Mouse (Mus musculus) heart, postnatal 0 days (tissue): ENCODE data around the gene Tstd2. TPM values are rescaled to one million over a fixed set of nuclear protein-coding genes. Genes with fewer than 3 reads are reported as not detected.

Experiments used
- ATAC-seq: fragments of 200-750 bp; cut with Nextera tagmentation; 2 replicates; pipeline ENCODE4 v1.8.0; 2017; ENCODE audit warnings: low read depth, moderate number of reproducible peaks, moderate library complexity; ENCODE audit not compliant: insufficient read depth
- DNase-seq: peaks from one replicate; pipeline ENCODE4 v3.0.0-alpha.2; 2016; ENCODE audit warnings: low spot score
- H3K27ac ChIP-seq: fragments of 300-500 bp; sonication (generic); 2 replicates; pipeline ENCODE4 v1.5.1; 2014; ENCODE audit warnings: low read depth, mild to moderate bottlenecking
- H3K27me3 ChIP-seq: fragments of 300-500 bp; sonication (generic); 2 replicates; pipeline ENCODE4 v1.6.1; 2014; ENCODE audit warnings: low read length, mixed read lengths; ENCODE audit not compliant: control insufficient read depth, insufficient read depth
- H3K36me3 ChIP-seq: fragments of 300-500 bp; sonication (generic); replicated peaks from 2 replicates; pipeline ENCODE4 v1.6.1; 2014; ENCODE audit warnings: low read length, mixed read lengths; ENCODE audit not compliant: control insufficient read depth, insufficient read depth
- H3K4me1 ChIP-seq: fragments of 300-500 bp; sonication (generic); 2 replicates; pipeline ENCODE4 v1.6.1; 2014; ENCODE audit warnings: antibody characterized with exemption; ENCODE audit not compliant: control insufficient read depth, insufficient read depth
- H3K4me2 ChIP-seq: fragments of 300-500 bp; sonication (generic); 2 replicates; pipeline ENCODE4 v1.6.1; 2014; ENCODE audit warnings: low read depth, mild to moderate bottlenecking, low read length, moderate library complexity
- H3K4me3 ChIP-seq: fragments of 300-500 bp; sonication (generic); 2 replicates; pipeline ENCODE4 v1.5.1; 2014; ENCODE audit warnings: low read depth, low read length
- H3K9ac ChIP-seq: fragments of 300-500 bp; sonication (generic); replicated peaks from 2 replicates; pipeline ENCODE4 v1.6.1; 2014; ENCODE audit warnings: low read depth, low read length, mixed read lengths
- H3K9me3 ChIP-seq: fragments of 300-500 bp; sonication (generic); replicated peaks from 2 replicates; pipeline ENCODE4 v1.6.1; 2016; ENCODE audit warnings: low read length; ENCODE audit not compliant: control insufficient read depth
- CTCF ChIP-seq: IDR thresholded peaks from 2 replicates; pipeline ENCODE4 v1.5.1; 2016; ENCODE audit warnings: antibody characterized with exemption, control low read depth, low read depth
- EP300 ChIP-seq: IDR thresholded peaks from 2 replicates; pipeline ENCODE4 v1.6.1; 2016; ENCODE audit warnings: antibody characterized with exemption, low read depth
- WGBS: fragments of 180-500 bp; shearing (Covaris S2); extraction: QIAGEN DNeasy Blood & Tissue Kit; methylation state at CpG from one replicate; pipeline ENCODE4 v1.1.7; 2014; 5-methylcytosine and 5-hydroxymethylcytosine counted together
- polyA plus RNA-seq: library from polyadenylated mRNA; unstranded; fragments of >200 nt; fragmentation: Nextera tagmentation; extraction: Ambion mirVana; gene quantifications from 2 replicates; pipeline ENCODE4 v1.2.1, GENCODE M21; 2015
- total RNA-seq: library from RNA; depleted of rRNA; stranded (reverse); fragments of >200 nt; gene quantifications from 2 replicates; pipeline ENCODE4 v1.2.3, GENCODE M21; 2014; ENCODE audit warnings: low replicate concordance

The Tstd2 gene
- total and polyA plus RNA-seq, 2 experiments from 2014 or later, result 15.3 to 16.4 TPM

DNA sequence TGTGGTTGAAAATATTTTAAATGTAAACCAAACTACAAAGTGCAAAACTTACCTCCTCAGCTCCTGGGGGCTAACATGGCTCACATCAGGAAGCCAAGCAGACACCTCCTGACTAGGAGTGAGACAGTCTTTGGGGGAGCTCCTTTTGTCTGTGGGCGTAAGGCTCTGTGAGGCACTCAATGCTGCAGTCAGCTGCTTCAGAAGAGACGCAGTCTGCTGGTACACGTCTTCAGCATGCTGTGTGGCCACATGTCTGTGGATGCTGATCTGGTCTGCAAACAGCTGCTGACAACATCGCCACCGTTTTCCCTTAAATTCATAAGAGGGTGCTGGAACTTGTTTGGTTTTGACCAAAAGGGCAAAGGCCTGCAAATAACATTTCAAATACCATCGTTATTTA, 6.7 kb downstream of the Tstd2 start:
- Histone ChIP-seq H3K27ac (no peak overlapping the region), H3K4me1 (peaks cover 1% of the 10 kb centered on the region; the same call in 1 of the 2 replicates), H3K9me3 (no peaks in the 10 kb centered on the region), H3K9ac (no peak overlapping the region), H3K27me3 (no peaks in the 10 kb centered on the region), H3K4me3 (no peak overlapping the region), H3K4me2 (no peak overlapping the region), H3K36me3 (peaks cover 72% of the 10 kb centered on the region)
- ATAC-seq (no peak), DNase-seq (no peak)
- 86% methylated on average over 6 of the region's 6 CpGs for WGBS
- TF ChIP-seq EP300 (no peak), CTCF (no peak)

GRCm38 (mm10) chr4:46130221-46130620, 8.3 kb downstream of the Tstd2 start:
- DNase-seq, result no peak
- WGBS, result 67% methylated on average over 3 of the region's 3 CpGs
- ATAC-seq, result no peak
- H3K36me3 ChIP-seq, result peaks cover 67% of the 10 kb centered on the region
- H3K4me1 ChIP-seq, result no peaks in the 10 kb centered on the region
- H3K27ac ChIP-seq, result no peak overlapping the region
- TF ChIP-seq CTCF (peak; percentile 57), EP300 (no peak)
- no peak overlapping the region for H3K4me2 ChIP-seq
- H3K9me3 ChIP-seq, result no peaks in the 10 kb centered on the region
- H3K27me3 ChIP-seq, result no peaks in the 10 kb centered on the region
- H3K4me3 ChIP-seq, result no peak overlapping the region
- H3K9ac ChIP-seq, result no peak overlapping the region

DNA sequence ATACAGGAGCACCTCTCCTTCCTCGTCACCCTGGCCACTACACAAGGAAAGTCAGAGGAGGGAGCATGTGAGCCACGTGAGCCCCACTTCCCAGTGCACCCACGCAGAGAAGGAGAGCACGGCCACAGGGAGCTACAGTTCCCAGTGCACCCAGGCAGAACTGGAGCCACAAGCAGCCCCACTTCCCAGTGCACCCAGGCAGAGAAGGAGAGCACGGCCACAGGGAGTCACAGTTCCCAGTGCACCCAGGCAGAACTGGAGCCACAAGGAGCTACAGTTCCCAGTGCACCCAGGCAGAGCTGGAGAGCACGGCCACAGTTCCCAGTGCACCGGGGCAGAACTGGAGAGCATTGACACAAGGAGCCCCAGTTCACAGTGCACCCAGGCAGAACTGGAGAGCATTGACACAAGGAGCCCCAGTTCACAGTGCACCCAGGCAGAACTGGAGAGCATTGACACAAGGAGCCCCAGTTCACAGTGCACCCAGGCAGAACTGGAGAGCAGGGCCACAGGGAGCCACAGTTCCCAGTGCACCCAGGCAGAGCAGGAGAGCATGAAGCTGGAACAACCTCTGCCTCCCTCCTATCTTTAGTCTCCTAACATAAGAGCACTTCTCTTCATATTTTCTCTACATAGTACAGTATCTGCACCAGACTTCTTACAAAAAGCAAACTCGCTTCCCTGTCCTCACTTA, 9.0 kb downstream of the Tstd2 start:
- H3K4me1 ChIP-seq, result no peaks in the 10 kb centered on the region
- no peak for TF ChIP-seq EP300
- no peak for TF ChIP-seq CTCF
- no peaks in the 10 kb centered on the region for H3K9me3 ChIP-seq
- DNase-seq (no peak), ATAC-seq (no peak)
- 90% methylated on average over 8 of the region's 8 CpGs for WGBS
- H3K27me3 ChIP-seq, result no peaks in the 10 kb centered on the region
- no peak overlapping the region for H3K27ac ChIP-seq
- no peak overlapping the region for H3K4me2 ChIP-seq
- H3K9ac ChIP-seq, result no peak overlapping the region
- no peak overlapping the region for H3K4me3 ChIP-seq
- peaks cover 67% of the 10 kb centered on the region for H3K36me3 ChIP-seq

DNA sequence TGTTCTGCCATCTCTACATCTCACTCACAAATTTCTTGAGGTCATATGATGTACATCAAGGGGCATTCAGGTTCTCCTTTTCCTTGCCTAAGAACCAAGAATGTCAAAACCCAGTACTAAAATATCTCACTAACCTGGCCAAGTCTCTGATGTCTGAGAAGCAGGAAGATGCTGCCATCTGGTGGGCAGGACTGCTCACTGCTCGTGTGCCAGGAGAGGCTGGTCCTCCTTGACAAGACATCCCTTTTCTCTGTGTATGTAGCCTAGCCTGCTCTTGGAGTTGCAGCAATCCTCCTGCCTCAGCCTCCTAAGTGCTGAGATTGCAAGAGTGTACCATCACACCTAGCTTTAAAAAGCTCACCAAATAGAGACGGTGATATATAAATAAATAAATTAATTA, 12.0 kb downstream of the Tstd2 start:
- H3K9ac ChIP-seq, result no peak overlapping the region
- H3K4me3 ChIP-seq, result no peak overlapping the region
- no peak overlapping the region for H3K4me2 ChIP-seq
- H3K36me3 ChIP-seq, result peaks cover 70% of the 10 kb centered on the region
- DNase-seq (peak; percentile 65), ATAC-seq (peak; percentile 67; the same call in 1 of the 2 replicates)
- H3K27ac ChIP-seq, result no peak overlapping the region
- no peaks in the 10 kb centered on the region for H3K9me3 ChIP-seq
- TF ChIP-seq EP300 (no peak), CTCF (peak; percentile 97)
- no peaks in the 10 kb centered on the region for H3K4me1 ChIP-seq
- H3K27me3 ChIP-seq, result no peaks in the 10 kb centered on the region
- 39% methylated on average over 2 of the region's 2 CpGs for WGBS

DNA sequence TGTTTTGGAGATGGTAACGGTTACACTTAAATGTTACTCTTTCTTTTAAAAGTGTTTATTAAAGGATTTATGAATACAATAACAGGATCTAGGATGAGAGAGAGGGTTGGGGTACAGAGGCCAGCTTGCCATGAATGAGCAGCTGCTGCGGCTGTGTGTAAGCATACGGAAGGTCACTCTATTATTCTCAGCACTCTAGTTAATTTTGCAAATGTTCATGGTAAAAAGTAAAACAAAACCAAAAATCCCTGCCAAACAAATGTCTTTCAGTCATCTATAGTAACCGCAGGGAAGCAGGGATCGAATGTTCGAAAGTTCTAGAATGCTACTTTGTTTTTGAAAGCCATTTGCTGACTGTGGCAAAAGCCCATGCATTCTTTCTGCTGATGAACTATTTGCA, 15.1 kb downstream of the Tstd2 start:
- DNase-seq, result no peak
- peaks cover 79% of the 10 kb centered on the region for H3K36me3 ChIP-seq
- H3K4me2 ChIP-seq, result no peak overlapping the region
- no peak for TF ChIP-seq CTCF
- TF ChIP-seq EP300, result no peak
- H3K9ac ChIP-seq, result no peak overlapping the region
- H3K4me3 ChIP-seq, result no peak overlapping the region
- H3K4me1 ChIP-seq, result no peaks in the 10 kb centered on the region
- H3K27ac ChIP-seq, result no peak overlapping the region
- 94% methylated on average over 6 of the region's 6 CpGs for WGBS
- no peak for ATAC-seq
- no peaks in the 10 kb centered on the region for H3K9me3 ChIP-seq
- no peaks in the 10 kb centered on the region for H3K27me3 ChIP-seq

DNA sequence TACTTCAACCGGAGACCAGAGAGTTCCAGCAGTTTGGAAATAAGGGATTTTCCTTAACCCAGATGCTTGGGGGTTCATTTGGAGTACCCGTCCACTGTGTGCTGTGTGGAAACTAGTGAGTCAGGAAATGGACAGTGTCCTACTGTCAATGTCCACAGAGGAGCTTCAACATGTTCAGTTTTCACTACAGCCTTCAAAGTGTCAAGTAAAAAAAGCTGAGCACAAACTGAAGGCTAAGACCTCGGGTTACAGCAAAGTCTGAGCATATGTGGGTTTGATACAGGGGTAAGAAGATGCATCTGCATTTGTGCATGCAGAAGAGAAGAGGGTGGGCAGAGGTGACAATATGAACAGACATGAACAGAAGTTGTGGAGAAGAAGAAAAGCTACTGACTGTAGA, 17.7 kb downstream of the Tstd2 start:
- Histone ChIP-seq H3K4me3 (no peak overlapping the region), H3K4me1 (no peaks in the 10 kb centered on the region), H3K27me3 (no peaks in the 10 kb centered on the region), H3K36me3 (peaks cover 93% of the 10 kb centered on the region), H3K9ac (no peak overlapping the region), H3K27ac (no peak overlapping the region), H3K4me2 (no peak overlapping the region), H3K9me3 (no peaks in the 10 kb centered on the region)
- ATAC-seq (no peak), DNase-seq (no peak)
- TF ChIP-seq CTCF (no peak), EP300 (no peak)
- WGBS, result 74% methylated on average over 3 of the region's 3 CpGs
